Mouse (Mus musculus): Measurements from ENCODE around the gene Tfpi.
"Not testable (repeated sequence)": the region's sequence is repeated elsewhere in the genome, so short reads cannot be mapped to it uniquely, and the experiment has no call there.

The Tfpi gene

DNA sequence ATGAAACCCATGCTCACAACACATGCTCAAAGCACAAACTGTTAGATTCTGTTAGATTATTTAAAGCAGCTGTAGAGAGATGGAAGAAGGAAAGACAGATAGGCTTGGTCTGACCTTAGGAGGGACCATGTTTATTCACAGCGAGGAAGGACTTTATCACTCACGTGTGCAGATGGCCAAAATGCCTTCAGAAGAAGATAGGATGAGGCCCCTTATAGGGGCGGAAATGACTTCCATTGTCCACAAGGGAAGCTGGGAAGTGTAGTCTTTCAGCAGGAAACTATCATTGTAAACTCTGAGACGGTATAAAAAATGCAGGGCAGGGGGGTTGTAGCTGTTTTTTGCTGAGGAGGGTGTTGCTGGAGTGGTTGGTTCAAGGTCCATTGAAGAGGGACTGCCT is at the start of gene Tfpi:
Gene Tfpi, minus strand, starts transcription at position 199 of the 400 bp plus-strand sequence.
- DNase-seq (ENCODE audit: low read depth) = no peak

DNA sequence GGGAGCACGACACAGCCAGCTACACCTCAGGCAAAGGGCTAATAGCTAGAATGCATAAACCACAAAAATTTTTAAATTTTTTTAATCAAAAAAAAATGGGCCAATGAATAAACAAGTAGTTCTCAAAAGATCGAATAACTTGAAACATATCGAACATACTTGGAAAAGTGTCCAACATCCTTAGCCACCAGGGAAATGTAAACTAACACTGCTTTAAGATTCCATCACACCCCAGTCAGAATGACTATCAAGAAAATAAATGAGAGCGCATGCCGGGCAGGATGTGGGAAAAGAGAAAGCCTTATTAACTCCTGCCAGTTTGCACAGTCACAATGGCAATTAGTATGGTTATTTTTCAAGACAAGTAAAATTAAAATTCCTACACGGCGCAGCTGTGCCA is 49.6 kb upstream of the Tfpi start:
- DNase-seq (ENCODE audit: low read depth) = no peak

DNA sequence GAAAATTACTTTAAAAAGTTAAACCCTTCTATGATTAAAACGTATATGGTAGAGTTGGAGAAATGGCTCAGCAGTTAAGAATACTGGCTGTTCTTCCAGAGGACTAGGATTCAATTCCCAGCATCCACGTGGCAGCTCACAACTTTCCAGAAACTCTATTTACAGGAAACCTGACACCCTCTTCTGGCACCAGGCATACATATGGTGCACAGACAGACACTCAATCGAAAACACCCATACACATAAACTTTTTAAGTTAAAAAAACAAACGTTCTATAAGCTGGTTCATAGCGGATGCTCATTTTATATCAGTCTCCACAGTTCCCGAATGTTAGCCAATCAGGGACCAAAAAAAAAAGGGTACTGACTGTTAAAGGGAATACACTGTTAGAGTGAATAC is 49.2 kb upstream of the Tfpi start:
- DNase-seq (ENCODE audit: low read depth) = no peak

DNA sequence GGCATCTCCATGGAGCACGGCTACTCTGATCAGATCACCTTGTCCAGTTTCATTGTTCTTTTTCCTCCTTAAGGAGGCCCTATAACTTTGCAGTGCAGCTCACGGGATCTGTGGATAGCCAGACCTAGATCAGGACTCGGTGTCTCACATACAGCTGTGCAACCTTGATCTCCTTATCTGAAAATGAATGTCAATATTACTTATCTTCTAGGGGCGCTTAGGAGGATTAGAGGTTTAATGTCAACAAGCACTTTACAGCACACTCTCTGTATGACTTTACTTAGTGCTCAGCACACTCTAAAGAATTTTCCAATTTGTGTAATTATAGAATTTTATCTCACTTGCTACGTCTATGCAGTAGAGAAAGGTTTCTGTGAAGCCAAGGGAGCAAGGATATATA is 48.5 kb upstream of the Tfpi start:
- DNase-seq (ENCODE audit: low read depth) = no peak

DNA sequence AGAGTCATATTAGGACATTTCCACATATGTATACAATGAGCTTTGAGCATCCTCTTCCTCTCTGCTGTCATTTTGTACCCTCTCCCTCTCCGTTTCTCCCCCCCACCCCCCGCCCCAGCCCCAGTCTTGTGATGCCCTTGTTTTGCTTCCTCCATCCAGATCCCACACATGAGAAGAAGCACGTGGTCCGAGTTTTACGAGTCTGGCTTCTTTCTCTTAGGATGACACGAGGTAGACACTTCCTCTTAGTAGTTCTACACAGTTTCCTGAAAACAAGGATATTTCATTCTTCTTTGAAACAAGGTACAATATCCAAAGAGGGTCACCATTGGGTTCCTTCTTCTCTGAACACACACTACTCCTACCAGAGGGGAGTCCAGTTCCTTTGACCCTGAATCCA is 47.4 kb upstream of the Tfpi start:
- DNase-seq (ENCODE audit: low read depth) = no peak

DNA sequence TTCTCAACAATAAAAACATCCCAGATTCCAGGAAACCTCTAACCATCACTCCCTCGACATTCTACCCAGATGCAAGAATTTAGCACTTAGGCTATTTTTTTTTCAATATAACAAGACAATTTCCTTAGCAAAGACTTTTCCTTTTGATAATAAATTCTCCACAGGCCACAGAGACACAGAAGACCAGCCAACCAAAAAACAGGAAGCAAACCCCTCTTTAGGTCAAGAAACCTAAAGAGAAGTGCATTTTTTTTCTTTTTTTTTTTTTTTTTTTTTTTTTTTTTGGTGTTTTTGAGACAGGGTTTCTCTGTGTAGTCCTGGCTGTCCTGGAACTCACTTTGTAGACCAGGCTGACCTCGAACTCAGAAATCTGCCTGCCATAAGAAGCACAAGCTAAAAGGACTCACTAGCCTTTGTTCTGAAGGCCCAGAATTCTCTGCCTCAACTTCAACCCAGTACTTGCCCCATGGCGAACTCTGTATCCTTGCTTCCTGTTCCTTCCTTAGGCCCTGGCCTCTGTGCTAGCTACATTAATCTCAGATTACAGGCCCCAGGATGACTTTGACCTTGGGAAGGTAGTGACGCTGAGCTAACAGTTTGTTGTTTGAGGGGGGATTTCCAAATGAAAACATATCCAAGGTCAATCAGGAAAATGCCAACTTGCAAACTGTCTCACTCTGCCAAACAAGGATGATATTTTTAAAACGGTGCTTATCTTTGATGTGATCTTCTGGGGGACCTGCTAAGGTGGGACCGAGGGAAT is 46.7 kb upstream of the Tfpi start:
- no peak for DNase-seq (ENCODE audit: low read depth)

DNA sequence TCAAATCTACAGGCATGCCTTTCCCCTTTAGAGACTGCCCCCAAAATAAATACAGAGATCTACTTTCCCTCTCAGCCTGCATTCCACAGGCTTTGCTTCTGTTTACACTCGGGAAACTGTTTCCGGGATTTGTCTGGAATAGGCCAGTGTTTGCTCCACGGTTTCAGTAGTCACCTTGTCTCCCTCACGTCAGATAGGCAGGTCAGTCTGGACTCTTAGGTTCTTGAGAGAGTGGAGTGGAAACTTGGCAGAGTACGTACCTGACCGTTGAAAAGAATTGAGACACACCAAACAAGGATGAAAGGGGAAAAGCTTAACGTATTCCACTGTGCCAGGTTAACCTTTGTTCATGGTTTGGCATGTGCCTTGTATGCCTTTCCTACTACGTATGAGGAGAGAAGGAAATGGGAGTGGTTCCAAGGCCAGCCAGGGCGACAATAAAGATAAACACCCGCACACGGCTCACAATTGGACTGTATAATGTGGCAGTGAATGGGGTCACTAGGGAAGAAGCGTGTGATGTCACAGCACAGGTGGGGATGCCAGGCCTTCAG is 43.0 kb upstream of the Tfpi start:
- no peak for DNase-seq (ENCODE audit: low read depth)

DNA sequence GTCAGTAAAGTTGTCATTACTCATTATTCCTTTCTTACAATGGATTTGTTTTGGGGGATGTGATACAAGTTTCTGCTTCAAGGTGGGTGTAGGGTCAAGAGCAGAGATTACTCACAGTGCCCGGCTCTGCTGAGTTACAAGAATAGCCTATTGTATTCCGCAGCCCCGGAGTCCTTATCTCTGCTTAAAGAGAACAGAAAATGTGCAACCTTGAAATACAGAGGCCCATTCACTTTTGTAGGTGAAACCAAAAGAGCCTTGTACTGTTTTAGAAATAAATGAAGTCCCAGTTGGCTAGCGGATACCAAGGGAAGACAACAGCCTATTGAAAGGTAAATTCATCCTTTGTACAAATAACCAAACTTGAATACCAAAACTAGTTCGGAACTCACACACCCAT is 42.2 kb upstream of the Tfpi start:
- no peak for DNase-seq (ENCODE audit: low read depth)

DNA sequence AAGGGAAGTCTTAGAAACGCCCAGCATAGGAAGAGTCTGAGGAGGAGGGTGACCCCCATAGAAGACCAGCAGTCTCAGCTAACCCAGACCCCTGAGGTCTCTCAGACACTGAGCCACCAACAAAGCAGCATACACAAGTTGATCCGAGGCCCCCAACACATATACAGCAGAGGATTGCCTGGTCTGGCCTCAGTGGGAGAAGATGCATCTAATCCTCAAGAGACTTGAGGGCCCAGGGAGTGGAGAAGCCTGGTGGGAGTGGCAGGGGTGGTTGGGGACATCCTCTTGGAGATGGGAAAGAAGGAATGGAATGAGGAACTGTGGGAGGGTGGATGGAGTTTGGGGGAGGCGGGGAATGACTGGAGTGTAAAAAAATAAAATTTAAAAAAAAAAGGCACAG is 36.7 kb upstream of the Tfpi start:
- DNase-seq (ENCODE audit: low read depth) = no peak

DNA sequence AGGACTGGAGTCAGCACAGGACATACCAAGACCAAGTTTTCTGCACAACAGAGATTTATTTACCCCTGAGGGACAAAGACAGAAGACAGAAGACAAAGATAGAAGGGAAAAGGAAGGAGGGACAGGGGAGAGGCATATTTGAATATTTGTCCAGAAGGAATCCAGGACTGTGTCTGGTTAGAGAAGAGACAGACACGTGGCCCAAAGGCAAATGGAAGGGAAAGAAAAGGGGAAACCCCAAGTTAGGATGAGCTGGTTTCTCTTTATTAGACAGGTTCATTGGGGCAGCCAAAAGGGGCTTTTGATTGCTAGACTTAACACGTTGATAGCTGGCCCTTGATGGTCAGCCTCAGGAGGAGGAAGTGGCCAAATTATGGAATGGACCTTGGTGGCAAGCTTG is 34.9 kb upstream of the Tfpi start:
- no peak for DNase-seq (ENCODE audit: low read depth)

DNA sequence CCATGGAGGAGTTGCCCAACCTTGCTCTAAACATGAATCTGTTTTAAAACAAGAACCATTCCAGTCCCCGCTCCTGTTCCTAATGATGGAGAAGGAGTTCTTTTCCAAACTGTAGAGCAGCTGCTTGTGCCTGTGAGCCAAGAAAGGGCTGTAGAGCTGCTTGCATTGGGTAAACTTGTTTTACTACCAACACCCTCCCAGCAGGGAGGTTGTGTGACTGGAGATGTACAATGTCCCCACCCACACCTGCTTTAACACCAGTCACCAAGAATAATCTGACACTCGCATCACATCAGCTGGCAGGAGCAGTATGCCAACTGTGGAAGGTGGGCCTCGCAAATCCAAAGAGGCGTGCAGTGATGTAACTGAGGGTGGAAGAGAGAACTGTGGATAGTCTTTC is 34.5 kb upstream of the Tfpi start:
- DNase-seq (ENCODE audit: low read depth) = no peak

DNA sequence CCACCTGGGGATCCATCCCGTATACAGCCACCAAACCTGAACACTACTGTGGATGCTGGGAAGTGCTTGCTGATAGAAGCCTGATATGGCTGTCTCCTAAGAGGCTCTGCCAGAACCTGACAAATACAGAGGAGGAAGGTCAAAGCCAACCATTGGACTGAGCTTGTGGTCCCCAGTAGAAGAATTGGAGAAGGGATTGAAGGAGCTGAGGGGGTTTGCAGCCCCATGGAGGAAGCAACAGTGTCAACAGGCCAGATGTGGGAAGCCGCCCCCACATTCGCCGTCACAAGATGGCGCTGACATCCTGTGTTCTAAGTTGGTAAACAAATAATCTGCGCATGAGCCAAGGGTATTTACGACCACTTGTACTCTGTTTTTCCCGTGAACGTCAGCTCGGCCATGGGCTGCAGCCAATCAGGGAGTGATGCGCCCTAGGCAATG is 28.4 kb upstream of the Tfpi start:
- DNase-seq (ENCODE audit: low read depth) = not testable (repeated sequence)

DNA sequence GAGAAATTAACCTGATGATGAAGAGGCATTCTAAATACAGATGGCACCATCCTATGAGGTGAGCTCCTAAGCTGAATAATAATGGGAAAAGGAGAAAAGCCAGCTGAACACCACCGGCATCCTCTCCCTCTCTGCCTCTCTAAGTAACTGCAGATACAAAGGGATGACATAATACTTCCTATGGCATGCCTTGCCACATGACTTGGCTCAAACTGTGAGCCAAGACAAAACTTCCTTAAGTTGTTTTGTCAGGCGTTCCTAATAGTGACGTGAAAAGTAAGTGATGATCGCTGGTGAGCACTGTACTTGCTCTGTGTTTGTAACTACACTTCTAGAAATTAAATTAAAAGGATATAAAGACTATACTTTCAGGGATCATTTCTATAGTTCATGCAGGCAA is 27.7 kb upstream of the Tfpi start:
- no peak for DNase-seq (ENCODE audit: low read depth)

DNA sequence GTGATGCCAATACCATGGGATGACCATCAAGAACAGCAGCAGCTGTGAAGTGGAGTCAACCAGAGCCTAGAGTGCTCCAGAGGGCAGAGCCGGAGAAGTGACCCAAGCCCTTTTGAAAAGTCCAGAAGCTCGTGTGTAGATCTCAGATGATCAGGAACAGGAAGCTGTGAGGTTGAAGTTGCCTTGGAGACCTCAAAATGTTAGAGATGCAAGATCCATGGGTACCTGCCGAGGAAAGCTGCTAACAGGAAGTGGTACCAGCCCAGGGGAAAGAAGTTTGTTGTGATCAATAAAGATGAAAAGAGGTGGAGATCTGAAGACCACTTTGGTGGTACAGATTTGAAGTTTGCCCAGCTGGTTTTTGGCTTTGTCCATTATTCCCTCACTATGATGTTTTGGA is 22.3 kb upstream of the Tfpi start:
- DNase-seq (ENCODE audit: low read depth) = no peak

DNA sequence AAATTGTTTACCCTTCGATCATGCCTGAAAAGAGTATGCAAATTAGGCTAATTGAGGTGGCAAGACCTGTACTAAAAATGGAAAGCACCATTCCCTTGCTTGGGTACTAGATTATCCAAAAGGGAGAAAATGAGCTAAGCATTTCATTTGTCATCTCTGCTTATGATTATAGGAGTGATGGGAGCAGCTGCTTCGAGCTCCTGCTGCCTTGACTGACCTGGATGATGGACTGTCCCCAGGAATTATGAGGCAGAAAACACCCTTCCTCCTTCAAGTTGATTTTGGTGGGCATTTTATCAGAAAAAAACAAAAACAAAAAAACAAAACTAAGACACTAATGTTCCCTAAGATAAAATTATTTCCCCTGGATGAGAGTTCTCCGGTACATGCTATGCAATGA is 18.5 kb upstream of the Tfpi start:
- no peak for DNase-seq (ENCODE audit: low read depth)

DNA sequence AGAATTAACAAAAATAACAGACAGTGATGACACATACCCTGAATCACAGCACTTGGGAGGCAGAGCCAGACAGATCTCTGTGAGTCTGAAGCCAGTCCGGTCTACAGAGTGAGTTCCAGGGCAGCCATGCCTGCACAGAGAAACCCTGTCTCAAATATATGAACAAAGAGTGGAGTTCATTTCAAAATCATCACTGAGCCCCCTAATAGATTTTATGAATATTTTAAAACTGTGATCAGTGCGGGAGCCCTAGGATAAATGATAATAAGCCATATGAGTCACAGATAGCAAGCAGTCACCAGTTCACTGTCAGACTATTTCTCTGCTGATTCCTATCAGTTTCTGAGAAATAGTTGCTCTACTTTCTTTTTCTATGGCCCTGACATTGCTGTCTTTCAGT is 17.1 kb upstream of the Tfpi start:
- no peak for DNase-seq (ENCODE audit: low read depth)

DNA sequence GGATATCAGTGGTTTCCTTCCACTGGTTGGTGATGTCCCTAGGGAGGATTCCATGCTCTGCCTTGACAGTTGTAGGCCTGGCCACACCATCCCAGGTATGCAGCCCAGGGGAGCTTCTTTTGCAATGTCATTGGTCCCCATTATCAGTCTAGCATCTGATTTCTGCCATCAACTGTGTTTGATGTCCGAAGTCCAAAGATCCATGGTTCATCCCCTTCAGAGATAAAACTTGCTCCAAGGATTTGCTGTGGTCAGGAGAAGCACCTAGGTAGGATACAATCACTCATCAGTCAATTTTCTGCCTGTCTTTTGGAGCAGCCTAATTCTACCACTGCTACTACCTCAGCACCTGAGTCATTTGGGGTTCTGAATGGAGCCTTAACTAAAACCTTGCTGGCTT is 15.1 kb upstream of the Tfpi start:
- no peak for DNase-seq (ENCODE audit: low read depth)

DNA sequence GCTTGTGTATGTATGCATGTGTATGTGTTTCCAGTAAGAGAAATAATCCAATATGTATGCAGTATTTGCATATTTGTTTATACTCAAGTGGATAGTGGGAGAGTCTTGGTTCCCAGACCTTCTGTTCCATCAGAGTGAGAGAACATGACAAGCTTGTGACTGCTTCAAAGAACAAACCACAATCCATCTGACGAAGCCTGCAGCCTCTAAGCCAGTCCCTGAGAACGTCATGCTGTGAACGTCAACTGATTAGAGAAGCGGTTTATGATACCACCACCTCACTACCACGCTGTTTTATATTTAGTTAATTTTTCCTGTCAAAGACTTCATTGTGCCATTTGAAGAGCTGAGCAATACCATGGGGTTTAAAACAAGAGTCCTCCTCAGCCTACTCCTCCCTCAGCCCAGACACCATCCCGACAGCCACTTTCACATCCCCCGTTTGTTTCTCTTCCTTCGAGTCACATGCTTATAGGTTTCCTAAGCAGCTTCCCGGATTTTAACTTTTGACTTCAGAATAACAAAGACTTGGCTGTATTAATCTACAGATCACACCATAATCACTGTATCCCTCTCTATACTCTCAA is 11.2 kb upstream of the Tfpi start:
- DNase-seq (ENCODE audit: low read depth) = no peak

DNA sequence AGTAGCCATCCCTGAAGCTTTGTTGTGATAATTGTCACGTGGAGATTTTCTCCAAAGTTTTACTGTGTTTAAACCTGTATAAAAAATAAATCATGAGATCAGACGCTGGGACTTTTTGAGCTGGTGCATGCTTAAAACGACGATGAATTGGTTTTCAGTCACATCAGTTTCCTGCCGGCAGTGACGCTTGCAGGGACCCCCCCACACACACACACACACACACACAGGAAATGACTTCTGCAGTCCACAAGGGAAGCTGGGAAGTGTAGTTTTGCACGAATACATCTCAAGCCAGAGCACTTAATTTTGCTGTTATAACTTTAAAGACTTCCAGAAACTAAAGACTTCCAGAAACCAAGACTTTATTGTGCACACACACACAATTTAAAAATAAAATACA is 5.3 kb upstream of the Tfpi start:
- no peak for DNase-seq (ENCODE audit: low read depth)

DNA sequence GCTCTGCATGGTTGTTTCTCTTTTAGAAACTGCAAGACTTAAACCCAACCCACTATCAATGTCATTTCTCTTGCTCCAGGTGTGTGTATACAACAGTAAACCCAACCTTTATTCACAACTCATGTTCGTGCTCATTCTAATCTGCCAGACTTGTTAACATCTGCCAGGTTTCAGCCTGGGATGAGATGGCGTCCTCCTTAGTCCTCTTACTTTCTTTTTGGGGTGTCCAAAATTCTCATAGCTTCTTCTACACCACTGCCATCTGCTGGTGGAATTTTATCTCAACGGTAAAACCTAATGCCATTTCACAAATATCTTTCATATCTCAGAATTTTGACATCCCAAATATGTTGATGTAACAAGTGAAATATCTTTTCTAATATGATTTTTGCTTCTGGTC is 2.5 kb upstream of the Tfpi start:
- peak; percentile 82 for DNase-seq (ENCODE audit: low read depth)

DNA sequence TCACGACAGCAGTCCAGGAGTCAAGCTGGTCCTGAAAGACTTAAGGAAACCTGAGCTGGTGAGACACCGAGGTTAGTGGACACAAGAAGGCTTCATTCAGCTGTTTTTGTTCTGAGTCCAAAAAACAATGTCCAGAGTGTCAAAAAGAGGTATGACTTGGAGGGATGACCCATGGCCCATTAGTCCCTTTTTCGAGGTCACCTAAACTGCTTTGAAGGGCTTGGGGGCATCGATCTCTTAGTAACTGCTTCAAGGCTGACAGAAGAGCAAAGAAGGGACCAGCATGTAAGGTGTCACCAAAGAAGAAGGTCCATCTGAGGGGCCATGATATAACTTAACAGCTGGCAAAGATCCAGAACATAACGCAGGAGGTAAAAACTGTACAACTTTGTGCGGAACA is 1.2 kb upstream of the Tfpi start:
- DNase-seq (ENCODE audit: low read depth) = no peak

DNA sequence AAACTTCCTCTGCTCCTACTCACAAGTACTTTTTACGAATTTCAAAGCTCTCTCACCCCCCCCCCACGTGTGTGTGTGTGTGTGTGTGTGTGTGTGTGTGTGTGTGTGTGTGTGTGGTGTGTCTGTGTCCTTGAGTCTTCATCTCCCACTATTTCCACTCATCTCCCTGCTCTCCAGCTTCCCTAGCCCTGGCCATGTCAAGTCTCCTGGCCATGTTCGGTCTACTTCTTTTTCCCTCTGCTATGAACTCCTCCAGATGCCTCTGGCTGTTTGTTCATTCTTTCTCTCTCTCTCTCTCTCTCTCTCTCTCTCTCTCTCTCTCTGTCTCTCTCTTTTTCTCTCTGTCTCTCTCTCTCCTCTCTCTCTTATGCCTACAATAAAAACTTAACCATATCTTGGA is 444 bp downstream of the Tfpi start:
- DNase-seq (ENCODE audit: low read depth) = no peak

DNA sequence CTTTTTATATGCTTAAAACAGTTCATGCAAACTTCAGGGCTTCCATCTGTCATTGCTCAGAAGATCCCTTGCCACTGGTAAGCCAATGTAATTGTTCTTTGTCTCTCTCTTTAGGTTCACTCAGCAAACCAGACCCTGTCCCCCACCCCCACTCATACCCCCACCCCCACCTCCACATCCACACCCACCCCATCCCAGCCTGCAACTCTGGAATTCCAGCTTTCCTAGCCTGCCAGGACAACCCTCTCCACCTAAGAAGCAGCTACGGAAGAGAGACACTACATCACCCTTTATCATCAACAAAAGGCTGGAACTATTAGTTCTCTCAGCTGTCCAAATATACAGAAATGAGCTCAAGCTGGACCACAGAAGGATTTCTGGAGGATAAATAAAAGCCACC is 974 bp downstream of the Tfpi start:
- DNase-seq (ENCODE audit: low read depth) = no peak

DNA sequence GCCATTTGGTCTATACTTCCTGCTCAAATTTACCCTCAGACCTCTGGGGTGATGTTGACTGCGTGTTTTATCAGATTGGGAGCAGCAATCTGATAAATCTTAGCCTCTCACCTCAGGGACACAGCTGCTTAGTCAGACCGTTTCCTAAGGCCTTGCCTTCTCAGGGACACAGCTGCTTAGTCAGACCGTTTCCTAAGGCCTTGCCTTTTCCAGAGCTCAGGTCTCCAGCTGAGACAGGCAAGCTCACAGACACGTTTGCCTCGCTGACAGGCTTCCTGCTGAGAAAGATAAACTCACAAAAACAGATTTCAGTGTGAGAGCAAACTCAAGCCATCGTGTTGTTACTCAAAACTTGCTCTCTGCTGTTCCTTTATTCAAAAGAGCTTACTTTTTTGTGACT is 1.9 kb downstream of the Tfpi start:
- no peak for DNase-seq (ENCODE audit: low read depth)

Data from c-Kit-positive CD71-negative TER-119-negative erythroid progenitor cells, embryonic 14.5 days (primary cell).